Mouse (Mus musculus) frontal cortex, postnatal 25 days (tissue): ENCODE measurements around the gene Oaf.

Experiments used
- DNase-seq, 2 experiments: peaks; one replicate each; pipeline ENCODE4 v3.0.0; 2022; ENCODE audit warnings: low spot score in 2 of 2

Gene Oaf

DNA sequence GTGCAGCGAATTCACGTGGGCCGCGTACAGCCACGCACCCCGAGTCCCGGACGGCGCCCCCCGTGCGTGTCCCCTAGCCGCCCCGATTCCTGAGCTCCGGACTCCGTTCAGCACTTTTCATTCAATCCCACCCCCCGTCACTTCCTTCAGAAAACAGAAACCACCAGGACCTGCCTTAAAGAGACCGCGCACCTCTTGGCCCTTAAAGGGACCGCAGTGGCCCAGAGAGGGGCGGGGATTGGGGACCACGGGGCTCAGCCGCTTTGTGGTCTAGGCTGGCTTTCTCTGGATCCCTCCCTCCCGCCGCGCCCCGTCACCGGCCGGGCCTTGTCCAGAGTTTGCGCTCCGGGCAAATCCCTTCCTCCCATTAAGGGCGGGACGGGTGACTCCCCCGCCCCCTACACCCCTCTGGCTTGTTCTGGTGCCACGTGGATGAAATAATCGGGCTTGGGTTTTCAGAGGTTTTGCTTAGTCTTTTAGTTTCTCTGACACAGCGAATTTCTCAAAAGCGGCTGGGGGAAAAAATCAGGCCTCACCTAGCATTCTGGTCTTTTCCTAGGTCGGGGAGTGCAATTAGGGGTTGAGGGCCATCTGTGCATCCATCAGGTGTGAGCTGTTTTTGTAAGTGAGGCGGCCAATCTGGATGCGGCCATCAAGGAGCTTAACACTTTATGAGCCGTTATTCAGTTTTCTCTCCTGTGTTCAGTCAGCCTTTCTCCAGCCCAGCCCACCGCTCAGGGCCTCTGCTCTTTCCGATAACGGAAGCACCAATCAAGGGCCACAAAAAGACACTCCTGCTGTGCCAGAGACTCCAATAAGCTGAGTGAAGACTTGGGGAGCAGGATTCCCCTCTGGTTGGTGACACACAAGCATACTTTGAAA lies at the start of gene Oaf:
Oaf (minus strand) TSS at position 200 of the 882 bp plus-strand sequence.
- DNase-seq: peak; percentile 21 to 27

GRCm38 (mm10) chr9:43286870-43287269 lies 47.2 kb upstream of the Oaf start:
- DNase-seq: peak; percentile 54 to 63

DNA sequence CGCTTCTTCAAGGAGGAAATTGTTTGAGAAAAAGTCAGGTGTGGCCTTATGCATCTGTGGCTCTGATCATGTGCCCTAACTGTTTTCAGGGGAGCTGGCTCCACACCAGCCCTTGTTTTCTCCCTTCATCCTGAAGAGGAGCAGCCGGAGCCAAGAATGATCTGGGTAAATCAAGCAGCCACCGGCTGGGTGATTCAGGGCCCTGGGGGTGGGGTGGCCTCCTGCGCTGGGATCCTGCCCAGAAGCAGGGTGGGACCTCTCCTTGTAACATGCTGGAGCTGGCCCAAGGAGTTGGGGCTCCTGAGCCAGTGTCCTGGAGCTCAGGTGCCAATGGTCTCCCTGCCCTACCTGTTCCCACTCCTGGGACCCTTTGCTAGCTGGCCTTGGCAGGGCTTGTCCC lies 45.6 kb upstream of the Oaf start:
- DNase-seq: no peak

GRCm38 (mm10) chr9:43284284-43284683 lies 44.6 kb upstream of the Oaf start:
- DNase-seq: peak; percentile 59 to 75

- no peak for DNase-seq
Observed at GRCm38 (mm10) chr9:43273735-43274134, 34.0 kb upstream of the Oaf start.

DNA sequence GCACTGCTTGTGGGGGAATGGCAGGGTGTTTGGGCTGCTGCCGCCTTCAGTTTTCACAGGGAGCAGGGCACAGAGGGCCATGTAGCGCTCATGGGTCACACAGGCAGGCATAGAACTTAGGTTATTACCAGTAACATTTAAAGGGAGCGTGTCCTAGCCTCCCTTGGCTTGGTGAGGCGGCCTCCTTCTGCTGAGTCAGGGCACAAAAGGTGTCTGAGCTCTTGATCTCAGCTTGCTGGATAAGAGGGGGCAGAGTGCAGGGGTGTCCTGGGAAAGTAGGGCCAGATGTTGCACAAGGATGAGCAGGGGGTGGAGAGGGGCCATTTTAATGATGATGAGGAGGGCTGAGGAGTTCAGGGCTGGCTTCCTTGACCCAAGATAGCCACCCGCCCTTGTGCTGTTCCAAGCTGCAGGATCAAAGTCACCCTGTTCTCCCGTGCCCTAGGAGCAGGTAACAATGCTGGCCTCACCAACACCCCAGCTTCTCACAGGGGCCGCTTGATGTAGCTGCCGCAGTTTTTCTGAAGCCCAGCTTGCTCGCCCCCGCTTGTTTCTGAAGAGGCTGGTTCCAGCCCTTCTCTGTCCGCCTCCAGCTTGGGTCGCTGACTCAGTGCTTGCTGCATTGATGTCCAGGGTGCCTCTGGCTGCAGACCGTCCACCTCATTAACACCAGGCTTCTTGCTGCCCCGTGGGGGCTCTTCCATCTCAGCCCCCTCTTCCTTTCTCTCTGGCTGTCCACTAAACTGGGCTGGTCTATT lies 32.2 kb upstream of the Oaf start:
- DNase-seq: no peak

GRCm38 (mm10) chr9:43270723-43271252 lies 31.1 kb upstream of the Oaf start:
- no peak for DNase-seq

DNA sequence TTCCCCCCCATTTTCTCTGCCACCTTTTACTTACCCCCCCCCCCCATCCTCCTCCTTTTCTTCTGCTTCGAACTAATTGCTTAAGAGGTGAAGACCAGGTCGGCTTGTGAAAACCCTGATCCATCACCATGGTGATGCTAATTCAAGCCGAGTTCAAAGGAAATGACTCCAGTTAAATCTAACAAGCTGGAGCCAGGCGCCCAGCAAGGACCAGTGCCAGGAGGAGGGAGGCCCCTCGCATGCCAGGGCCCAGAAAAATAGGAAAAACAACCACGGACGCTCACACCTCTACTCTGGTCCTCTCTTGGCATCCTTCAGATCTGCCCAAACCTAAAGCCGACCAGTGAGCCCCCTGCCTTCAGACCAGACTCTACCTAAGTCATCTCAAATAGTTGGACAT lies 29.5 kb upstream of the Oaf start:
- DNase-seq: no peak

DNA sequence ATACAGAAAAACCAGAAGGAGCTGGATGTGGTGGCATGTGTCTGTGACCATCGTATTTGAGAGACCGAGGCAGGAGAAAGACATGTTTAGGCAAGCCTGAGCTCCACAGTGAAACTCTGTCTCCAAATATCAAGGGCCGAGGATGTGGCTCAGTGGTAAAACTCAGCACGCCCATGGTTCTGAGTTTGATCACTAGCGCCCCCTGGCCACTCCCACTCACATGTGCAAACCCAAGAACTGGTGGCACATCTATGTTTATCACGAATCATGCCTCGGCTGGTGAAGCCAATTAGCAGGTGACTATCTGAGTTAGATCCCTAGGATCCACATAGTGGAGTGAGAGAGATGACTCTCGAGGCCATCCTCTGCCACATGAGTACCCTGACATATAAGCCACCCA lies 27.6 kb upstream of the Oaf start:
- no peak for DNase-seq

GRCm38 (mm10) chr9:43265194-43265593 lies 25.5 kb upstream of the Oaf start:
- no peak for DNase-seq

DNA sequence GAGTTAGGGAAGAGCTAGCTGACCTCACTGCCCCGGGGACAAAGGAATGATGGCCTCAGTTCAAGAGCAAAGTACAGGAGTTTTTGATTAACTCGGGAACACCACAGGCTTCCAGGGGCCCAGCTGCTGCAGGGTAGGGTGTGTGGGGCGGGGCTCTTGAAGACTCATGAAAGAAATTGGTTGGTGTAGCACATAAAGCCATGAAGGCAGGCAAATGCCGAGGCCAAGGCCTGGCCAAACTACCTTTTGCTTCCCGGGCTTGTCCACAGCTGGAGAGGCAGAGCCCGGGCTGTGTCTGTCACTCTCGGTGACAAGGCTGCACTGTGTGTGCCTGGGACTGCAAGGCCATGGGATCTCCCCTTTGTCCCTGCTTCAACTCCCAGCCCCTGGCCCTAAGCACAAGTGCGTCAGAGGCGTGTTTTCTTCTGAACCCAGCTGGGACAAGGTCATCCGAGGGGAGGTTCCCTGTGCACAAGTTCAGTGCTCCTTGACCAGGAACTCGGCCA lies 24.3 kb upstream of the Oaf start:
- no peak for DNase-seq

GRCm38 (mm10) chr9:43262811-43263550 lies 23.3 kb upstream of the Oaf start:
- DNase-seq: no peak

DNA sequence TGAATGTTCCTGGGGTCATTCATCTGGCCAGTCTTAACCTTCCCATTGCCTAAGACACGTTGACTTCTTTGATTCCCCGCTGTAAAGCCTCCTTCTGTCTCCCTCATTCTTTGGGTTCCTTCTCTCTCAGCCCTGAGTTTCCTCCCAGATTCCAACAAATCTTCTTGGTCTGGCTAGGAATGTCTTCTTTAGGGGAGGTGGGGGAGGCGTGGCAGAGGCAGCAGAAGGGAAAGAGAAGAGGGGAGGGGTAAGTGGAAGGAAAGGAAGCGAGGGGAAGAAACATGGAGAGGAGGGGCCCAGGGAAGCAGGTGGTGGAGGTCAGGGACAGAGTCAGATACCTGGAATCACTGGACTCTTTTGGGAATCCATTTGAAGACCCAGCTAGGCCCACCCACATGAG lies 22.7 kb upstream of the Oaf start:
- DNase-seq: no peak

DNA sequence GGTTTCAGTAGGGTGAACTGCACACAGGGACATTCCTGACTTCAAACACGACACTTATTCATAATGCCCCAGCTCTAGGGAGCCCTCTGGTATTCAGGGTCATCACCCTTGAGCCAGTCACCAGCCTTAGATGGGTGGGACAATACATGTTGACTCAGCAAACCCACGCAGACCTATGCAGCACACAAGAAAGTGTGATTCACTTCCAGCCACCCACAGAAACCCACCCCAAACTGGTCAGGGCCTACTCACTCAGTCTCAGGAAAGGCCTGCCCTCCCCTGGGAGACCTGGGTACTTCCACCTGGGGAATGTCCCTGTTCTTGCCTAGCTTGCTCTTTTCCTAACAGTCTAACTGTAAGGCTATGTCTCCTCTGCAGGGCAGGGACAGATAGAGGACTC lies 22.2 kb upstream of the Oaf start:
- DNase-seq: no peak

- no peak for DNase-seq
Observed at GRCm38 (mm10) chr9:43261124-43261907, 21.6 kb upstream of the Oaf start.

- no peak for DNase-seq
Observed at GRCm38 (mm10) chr9:43260661-43261060, 20.9 kb upstream of the Oaf start.

DNA sequence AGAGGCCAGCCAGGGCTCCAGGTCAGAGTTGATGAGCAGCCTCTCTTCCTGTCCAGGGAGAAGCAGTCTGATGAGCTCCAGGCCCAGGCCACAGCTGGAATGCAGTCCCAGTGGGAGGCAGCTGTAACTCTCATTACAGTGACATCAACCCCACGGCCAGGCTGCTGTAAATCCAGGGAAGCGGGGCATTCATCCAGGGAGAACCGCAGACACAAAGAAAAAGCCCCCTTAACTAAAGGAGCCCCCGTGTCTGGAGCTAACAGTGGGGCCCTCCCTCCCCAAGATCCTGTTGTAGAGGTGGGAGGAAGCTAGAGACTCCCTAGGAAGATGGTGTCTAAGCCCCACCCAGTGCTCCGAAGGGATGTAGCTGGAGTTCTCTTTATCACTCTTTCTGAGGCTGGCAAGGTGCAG lies 13.6 kb upstream of the Oaf start:
- no peak for DNase-seq

GRCm38 (mm10) chr9:43252790-43253189 lies 13.1 kb upstream of the Oaf start:
- no peak for DNase-seq

GRCm38 (mm10) chr9:43251786-43252185 lies 12.1 kb upstream of the Oaf start:
- no peak for DNase-seq

DNA sequence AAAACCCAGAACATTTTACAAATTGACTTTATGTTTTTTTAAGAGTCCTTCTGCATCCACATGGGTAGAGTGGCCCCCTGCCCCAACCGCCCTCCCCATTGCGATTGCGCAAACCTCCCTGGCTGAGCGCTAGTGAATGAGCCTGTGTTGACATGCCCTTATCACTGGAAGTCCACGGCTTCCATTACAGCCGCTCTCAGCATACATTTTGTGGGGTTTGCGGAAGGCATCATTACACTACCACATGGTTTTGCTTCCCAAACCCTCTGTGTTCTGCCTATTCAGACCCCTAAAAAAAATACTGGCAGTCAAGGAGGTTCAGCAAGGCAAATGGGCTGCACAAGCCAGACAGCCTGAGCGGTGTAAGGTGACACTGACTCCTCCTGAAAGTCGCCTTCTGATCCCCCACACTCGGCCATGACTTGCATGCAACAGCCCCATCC lies 7.0 kb upstream of the Oaf start:
- no peak for DNase-seq
